Comparison of ENCODE assay signal across 12 mouse cellular contexts in the genomic region with DNA sequence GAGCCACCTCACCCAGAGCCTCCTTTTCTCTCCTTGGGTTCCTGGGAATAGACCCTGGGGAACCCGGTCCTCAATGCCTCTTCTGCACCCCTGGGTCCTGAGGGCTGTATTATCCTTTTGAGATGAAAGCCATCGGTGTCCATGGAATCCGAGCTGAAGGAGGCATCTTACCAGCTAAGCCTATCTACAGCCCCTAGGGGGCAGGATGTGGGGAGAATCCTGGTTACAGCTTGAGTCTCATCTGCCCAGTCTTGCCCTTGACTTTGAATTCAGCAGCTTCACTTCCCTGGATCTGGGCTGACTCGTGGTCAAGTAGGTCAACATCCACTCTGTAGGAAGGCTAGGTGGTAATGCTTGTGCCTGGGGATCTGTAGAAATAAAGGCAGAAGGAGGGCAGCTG. TPM values are rescaled to one million over a fixed set of nuclear protein-coding genes. Genes with fewer than 3 reads are reported as not detected.
DNase-seq lines count a peak whose midpoint lies in the region; ATAC-seq lines count a peak whose summit lies in the region.
"Had no signal": no experiment of that assay in that cellular context is flagged by ENCODE, and none has a peak within 500 bp of the region (broad histone marks: within the 10 kb centered on the region; RNA-seq: fewer than 3 reads in every experiment).

No protein-coding gene starts in this region.

- 44% methylated on average over 4 of the region's 4 CpGs for WGBS in hindbrain, embryonic 14.5 days

- no peaks in the 10 kb centered on the region for H3K36me3 ChIP-seq in hindbrain, embryonic 14.5 days (replicated peaks; ENCODE audit: control insufficient read depth, insufficient read depth)
- H3K36me3 ChIP-seq: lung, embryonic 15.5 days had no signal

- no peaks in the 10 kb centered on the region for H3K9me3 ChIP-seq in hindbrain, embryonic 14.5 days (ENCODE audit: control insufficient read depth, low read length)
- H3K9me3 ChIP-seq: lung, embryonic 15.5 days had no signal

- no peak overlapping the region for H3K4me3 ChIP-seq in hindbrain, embryonic 14.5 days (replicated peaks; ENCODE audit: low read length)
- H3K4me3 ChIP-seq: heart, adult 2 months; lung, embryonic 15.5 days had no signal

- H3K27ac ChIP-seq in hindbrain, embryonic 14.5 days: peak overlapping the region; percentile 83
- H3K27ac ChIP-seq: heart, adult 2 months; lung, embryonic 15.5 days had no signal

- no peak for ATAC-seq in hindbrain, embryonic 14.5 days (ENCODE audit: low FRiP score)

- H3K4me1 ChIP-seq in hindbrain, embryonic 14.5 days (replicated peaks; ENCODE audit: control insufficient read depth, insufficient read depth, low read length): peaks cover 26% of the 10 kb centered on the region
- H3K4me1 ChIP-seq: lung, embryonic 15.5 days had no signal

- H3K9ac ChIP-seq in hindbrain, embryonic 14.5 days: no peak overlapping the region
- H3K9ac ChIP-seq: lung, embryonic 15.5 days had no signal

- peak; percentile 45 to 67 for DNase-seq in cerebellum, postnatal 10 days
- DNase-seq in cerebellum, adult 18-20 months: no peak
- DNase-seq in right cerebral cortex, adult 18-20 months: peak; percentile 39
- no peak for DNase-seq in right cerebral cortex, postnatal 4 days
- DNase-seq in hindbrain, embryonic 14.5 days (ENCODE audit: low spot score): no peak
- DNase-seq in urinary bladder, adult 18-20 months (ENCODE audit: low spot score in 2 of 2): no peak
- DNase-seq in spleen, postnatal 4 days (ENCODE audit: low spot score in 2 of 2): no peak
- no peak for DNase-seq in kidney, postnatal 36 days
- DNase-seq: B cell, adult 2 months; heart, adult 2 months had no signal

- H3K27me3 ChIP-seq in hindbrain, embryonic 14.5 days (ENCODE audit: control insufficient read depth, insufficient read depth, low read length): no peaks in the 10 kb centered on the region
- H3K27me3 ChIP-seq: lung, embryonic 15.5 days had no signal

- peak overlapping the region; percentile 53 for H3K4me2 ChIP-seq in hindbrain, embryonic 14.5 days (replicated peaks)
- H3K4me2 ChIP-seq: lung, embryonic 15.5 days had no signal

RNA-seq across cellular contexts. Expression of a gene that starts 3.1 kb away (rescaled TPM):
- polyA plus RNA-seq in hindbrain, embryonic 14.5 days (2014; fragmentation: Nextera tagmentation; extraction: Ambion mirVana): 10.2 and 13.2 TPM in 2 replicates
- polyA plus RNA-seq: intestine, embryonic 14.5 days; lung, embryonic 15.5 days had no signal

RNA-seq across cellular contexts. Expression of a gene that starts 10.7 kb away (rescaled TPM):
- polyA plus RNA-seq in hindbrain, embryonic 14.5 days (2014; fragmentation: Nextera tagmentation; extraction: Ambion mirVana): 17.0 and 18.0 TPM in 2 replicates

RNA-seq across cellular contexts. Expression of a gene that starts 19.4 kb away (rescaled TPM):
- 375 and 410 TPM in 2 replicates for polyA plus RNA-seq in hindbrain, embryonic 14.5 days (2014; fragmentation: Nextera tagmentation; extraction: Ambion mirVana)

RNA-seq across cellular contexts. Expression of a gene that starts 31.1 kb away (rescaled TPM):
- 0.51 and 0.68 TPM in 2 replicates for polyA plus RNA-seq in hindbrain, embryonic 14.5 days (2014; fragmentation: Nextera tagmentation; extraction: Ambion mirVana)

RNA-seq across cellular contexts. Expression of a gene that starts 42.6 kb away (rescaled TPM):
- polyA plus RNA-seq in hindbrain, embryonic 14.5 days (2014; fragmentation: Nextera tagmentation; extraction: Ambion mirVana): 3.4 and 6.3 TPM in 2 replicates

Comparison
In these comparisons a context has a peak if more than half of its experiments do, and no peak if none do; other contexts are left out.
1. DNase-seq: peak in cerebellum, postnatal 10 days (2 of 2) and right cerebral cortex, adult 18-20 months (single experiment); none in cerebellum, adult 18-20 months (0 of 2), right cerebral cortex, postnatal 4 days (single experiment), hindbrain, embryonic 14.5 days (single experiment), urinary bladder, adult 18-20 months (0 of 2), spleen, postnatal 4 days (0 of 2) and kidney, postnatal 36 days (0 of 2).